Mouse (Mus musculus) kidney, postnatal 0 days (tissue): Measurements from ENCODE around the gene Gm10192. TPM values are rescaled to one million over a fixed set of nuclear protein-coding genes. Genes with fewer than 3 reads are reported as not detected.
A peak's percentile ranks its signal among the peaks of the same experiment; 100 is the strongest.
"Not testable (repeated sequence)": the region's sequence is repeated elsewhere in the genome, so short reads cannot be mapped to it uniquely, and the experiment has no call there.

Source experiments
- ATAC-seq: fragments of 200-750 bp; cut with Nextera tagmentation; replicated peaks from 2 replicates; pipeline ENCODE4 v1.8.0; 2017; ENCODE audit warnings: low read depth, moderate number of reproducible peaks, moderate TSS enrichment, moderate library complexity; ENCODE audit not compliant: low FRiP score
- DNase-seq: peaks from one replicate; pipeline ENCODE4 v3.0.0-alpha.2; 2016; ENCODE audit warnings: low spot score
- H3K27ac ChIP-seq: fragments of 300-500 bp; sonication (generic); 2 replicates; pipeline ENCODE4 v1.5.1; 2014; ENCODE audit warnings: mild to moderate bottlenecking
- H3K27me3 ChIP-seq: fragments of 300-500 bp; sonication (generic); 2 replicates; pipeline ENCODE4 v1.6.1; 2014; ENCODE audit warnings: low read length, mixed read lengths; ENCODE audit not compliant: insufficient read depth
- H3K36me3 ChIP-seq: fragments of 300-500 bp; sonication (generic); 2 replicates; pipeline ENCODE4 v1.6.1; 2014; ENCODE audit warnings: low read length, mixed read lengths; ENCODE audit not compliant: insufficient read depth
- H3K4me1 ChIP-seq: fragments of 300-500 bp; sonication (generic); replicated peaks from 2 replicates; pipeline ENCODE4 v1.6.1; 2014; ENCODE audit warnings: antibody characterized with exemption, low read length, mixed read lengths; ENCODE audit not compliant: insufficient read depth
- H3K4me2 ChIP-seq: fragments of 300-500 bp; sonication (generic); 2 replicates; pipeline ENCODE4 v1.6.1; 2014; ENCODE audit warnings: mild to moderate bottlenecking, low read length, moderate library complexity, mixed read lengths
- H3K4me3 ChIP-seq: fragments of 300-500 bp; sonication (generic); replicated peaks from 2 replicates; pipeline ENCODE4 v1.5.1; 2014; ENCODE audit warnings: low read depth, low read length
- H3K9ac ChIP-seq: fragments of 300-500 bp; sonication (generic); 2 replicates; pipeline ENCODE4 v1.6.1; 2014; ENCODE audit warnings: low read depth, low read length
- H3K9me3 ChIP-seq: fragments of 300-500 bp; sonication (generic); replicated peaks from 2 replicates; pipeline ENCODE4 v1.6.1; 2016; ENCODE audit warnings: low read length, inconsistent platforms, mixed read lengths
- CTCF ChIP-seq: IDR thresholded peaks from 2 replicates; pipeline ENCODE4 v1.5.1; 2016; ENCODE audit warnings: antibody characterized with exemption, low read depth, mild to moderate bottlenecking, moderate library complexity
- WGBS: fragments of 180-500 bp; shearing (Covaris S2); extraction: QIAGEN DNeasy Blood & Tissue Kit; methylation state at CpG from one replicate; pipeline ENCODE4 v1.1.7; 2014; 5-methylcytosine and 5-hydroxymethylcytosine counted together
- polyA plus RNA-seq: library from polyadenylated mRNA; unstranded; fragments of >200 nt; fragmentation: Nextera tagmentation; extraction: Ambion mirVana; gene quantifications from 2 replicates; pipeline ENCODE4 v1.2.1, GENCODE M21; 2015

The Gm10192 gene
- not detected in 2 replicates for polyA plus RNA-seq

DNA sequence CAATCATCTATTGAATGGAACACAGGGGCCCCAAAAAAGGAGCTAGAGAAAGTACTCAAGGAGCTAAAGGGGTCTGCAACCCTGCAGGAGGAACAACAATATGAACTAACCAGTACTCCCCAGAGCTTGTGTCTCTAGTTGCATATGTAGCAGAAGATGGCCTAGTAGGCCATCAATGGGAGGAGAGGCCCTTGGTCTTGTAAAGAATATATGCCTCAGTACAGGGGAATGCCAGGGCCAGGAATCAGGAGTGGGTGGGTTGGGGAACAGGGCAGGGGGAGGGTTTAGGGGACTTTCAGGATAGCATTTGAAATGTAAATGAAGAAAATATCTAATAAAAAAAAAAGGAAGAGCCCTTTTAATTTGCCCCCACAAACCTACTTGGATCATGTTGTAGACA lies at the start of gene Gm10192:
Gene Gm10192 (minus strand): TSS at position 101 of the 400 bp plus-strand sequence.
- H3K27ac ChIP-seq, H3K4me1 ChIP-seq, DNase-seq, H3K4me3 ChIP-seq, ATAC-seq, H3K27me3 ChIP-seq, H3K9ac ChIP-seq, H3K36me3 ChIP-seq, H3K4me2 ChIP-seq, H3K9me3 ChIP-seq: not testable (repeated sequence)

DNA sequence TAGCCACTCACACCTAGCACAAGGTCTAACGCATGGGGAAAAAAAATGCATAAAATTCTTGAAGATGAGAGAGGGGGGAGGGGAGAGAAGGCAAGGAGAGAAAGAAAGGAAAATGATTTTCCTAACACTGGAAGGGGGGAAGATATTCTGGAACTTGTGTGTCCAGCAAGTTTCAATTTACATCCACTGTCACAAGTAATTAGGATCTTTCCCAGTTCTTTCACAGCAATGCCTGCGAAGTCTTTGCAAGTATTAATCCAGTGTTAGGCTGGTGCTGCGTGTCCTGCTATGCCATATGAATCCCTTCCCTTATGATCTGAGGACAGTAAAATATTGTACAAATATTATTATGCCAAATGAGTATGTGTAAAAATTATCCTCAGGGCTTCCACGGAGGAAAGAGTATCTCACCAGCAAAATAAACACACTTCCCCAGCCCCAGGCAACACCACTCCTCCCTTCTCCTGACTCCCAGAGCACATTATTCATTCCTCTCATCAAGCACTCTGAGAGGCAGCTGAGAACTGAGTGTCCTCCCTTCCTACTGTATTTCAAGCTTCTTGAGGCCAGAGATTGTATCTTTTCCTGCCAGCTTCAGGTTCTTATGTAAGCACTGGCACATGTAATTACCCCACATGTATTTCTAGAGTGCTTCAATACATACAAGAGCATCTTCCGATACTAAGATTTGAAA lies 47.6 kb upstream of the Gm10192 start:
- H3K27ac ChIP-seq: no peak overlapping the region
- ATAC-seq: no peak
- WGBS: 33% methylated on average over 5 of the region's 5 CpGs

DNA sequence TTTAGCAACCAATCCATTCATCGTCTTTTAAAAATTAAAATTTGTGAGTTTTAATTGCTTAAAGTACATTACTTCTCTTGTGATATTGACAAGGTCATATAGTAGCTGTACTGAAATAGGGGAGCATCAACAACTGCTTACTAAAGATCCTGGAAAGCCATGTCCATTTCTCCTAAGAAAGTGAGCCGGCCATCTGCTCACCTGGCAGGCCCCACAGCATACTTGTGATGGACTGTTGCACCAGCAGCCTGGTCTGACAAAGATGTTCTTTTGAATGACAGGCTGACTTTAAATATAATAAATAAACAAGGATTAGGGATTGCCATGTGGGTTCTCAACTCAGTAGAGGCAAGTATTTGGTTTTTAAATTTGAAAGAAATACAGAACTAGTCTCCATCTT lies 36.7 kb upstream of the Gm10192 start:
- TF ChIP-seq CTCF: no peak
- WGBS: 92% methylated on average over 2 of the region's 2 CpGs
- Histone ChIP-seq H3K9ac (no peak overlapping the region), H3K4me3 (no peak overlapping the region), H3K36me3 (no peaks in the 10 kb centered on the region), H3K27me3 (no peaks in the 10 kb centered on the region), H3K4me1 (no peaks in the 10 kb centered on the region), H3K9me3 (no peaks in the 10 kb centered on the region), H3K27ac (no peak overlapping the region), H3K4me2 (no peak overlapping the region)
- ATAC-seq: no peak
- DNase-seq: no peak

More for the DNA sequence above, 47.6 kb upstream of the Gm10192 start:
- H3K4me2 ChIP-seq: no peak overlapping the region
- no peak for TF ChIP-seq CTCF
- no peaks in the 10 kb centered on the region for H3K36me3 ChIP-seq
- no peak overlapping the region for H3K9ac ChIP-seq
- no peak overlapping the region for H3K4me3 ChIP-seq
- H3K9me3 ChIP-seq: no peaks in the 10 kb centered on the region
- no peaks in the 10 kb centered on the region for H3K27me3 ChIP-seq
- DNase-seq: peak; percentile 73
- no peaks in the 10 kb centered on the region for H3K4me1 ChIP-seq

DNA sequence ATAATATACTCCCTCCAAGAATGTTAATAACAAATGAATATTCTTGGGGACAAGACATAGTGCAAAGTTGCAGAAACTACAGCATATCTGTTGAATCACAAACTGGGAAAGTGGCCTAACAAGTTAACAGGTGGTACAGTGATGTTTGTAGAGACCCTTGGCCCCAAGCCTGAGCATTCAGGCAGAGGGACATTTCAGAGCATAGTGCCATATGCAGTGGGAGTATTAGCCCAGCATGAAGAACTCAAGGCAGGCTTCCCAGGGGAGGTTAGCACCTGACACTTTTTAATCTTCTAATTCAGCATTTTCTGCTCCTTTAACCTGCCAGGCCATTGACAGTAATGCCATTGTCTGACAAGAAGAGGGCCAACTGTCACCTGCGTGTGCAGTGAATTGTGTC lies 34.9 kb upstream of the Gm10192 start:
- no peak overlapping the region for H3K4me2 ChIP-seq
- H3K27ac ChIP-seq: no peak overlapping the region
- no peak for ATAC-seq
- H3K9me3 ChIP-seq: no peaks in the 10 kb centered on the region
- no peak for TF ChIP-seq CTCF
- no peak for DNase-seq
- H3K27me3 ChIP-seq: no peaks in the 10 kb centered on the region
- no peak overlapping the region for H3K4me3 ChIP-seq
- 76% methylated on average over 1 of the region's 1 CpGs for WGBS
- no peaks in the 10 kb centered on the region for H3K36me3 ChIP-seq
- H3K4me1 ChIP-seq: no peaks in the 10 kb centered on the region
- H3K9ac ChIP-seq: no peak overlapping the region

DNA sequence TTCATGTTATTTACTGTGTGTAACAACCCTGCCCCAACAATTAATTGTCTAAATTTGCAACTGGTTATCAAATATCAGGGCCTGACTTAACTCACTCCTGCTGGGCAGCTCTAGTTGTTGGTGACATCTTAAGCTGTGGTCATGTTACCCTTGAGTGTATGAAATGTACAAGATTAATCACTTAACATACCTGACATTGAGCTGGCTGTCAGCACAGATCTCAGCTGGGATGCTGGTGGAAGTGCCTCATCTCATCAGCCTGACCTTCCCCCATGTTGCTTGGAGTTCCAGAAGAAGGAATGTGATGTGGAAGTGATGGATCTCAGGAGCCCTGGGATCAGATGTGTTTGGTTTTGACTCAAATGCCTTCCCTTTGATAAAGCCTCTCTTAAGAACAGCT lies 29.5 kb upstream of the Gm10192 start:
- ATAC-seq (no peak), DNase-seq (no peak)
- H3K4me1 ChIP-seq: no peaks in the 10 kb centered on the region
- no peak overlapping the region for H3K4me2 ChIP-seq
- no peak overlapping the region for H3K4me3 ChIP-seq
- no peaks in the 10 kb centered on the region for H3K9me3 ChIP-seq
- H3K27me3 ChIP-seq: no peaks in the 10 kb centered on the region
- H3K9ac ChIP-seq: no peak overlapping the region
- no peaks in the 10 kb centered on the region for H3K36me3 ChIP-seq
- H3K27ac ChIP-seq: no peak overlapping the region
- TF ChIP-seq CTCF: no peak

DNA sequence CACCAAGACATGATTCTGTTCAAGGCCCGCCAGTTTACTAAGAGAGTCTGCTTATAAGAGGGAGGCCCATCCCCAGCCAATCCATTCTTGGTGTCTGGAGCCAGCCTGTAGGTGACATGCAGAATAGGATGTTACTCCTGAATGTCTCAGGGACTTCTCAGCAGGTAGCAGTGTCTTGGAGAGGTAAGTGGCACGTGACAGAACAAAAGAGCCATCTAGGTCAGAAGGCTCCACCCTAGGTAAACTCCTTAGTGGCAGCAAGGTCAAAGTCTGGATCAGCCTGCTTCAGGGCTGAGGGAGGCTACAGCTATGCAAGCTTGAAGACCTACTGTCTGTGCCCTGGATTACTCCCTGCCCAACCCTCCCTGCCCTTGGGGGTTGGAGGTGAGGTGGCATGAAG lies 20.0 kb upstream of the Gm10192 start:
- H3K4me2 ChIP-seq, H3K9me3 ChIP-seq, ATAC-seq, H3K36me3 ChIP-seq, DNase-seq, H3K4me3 ChIP-seq, H3K27me3 ChIP-seq, H3K4me1 ChIP-seq, H3K27ac ChIP-seq, H3K9ac ChIP-seq: not testable (repeated sequence)
- WGBS: 65% methylated on average over 2 of the region's 2 CpGs

DNA sequence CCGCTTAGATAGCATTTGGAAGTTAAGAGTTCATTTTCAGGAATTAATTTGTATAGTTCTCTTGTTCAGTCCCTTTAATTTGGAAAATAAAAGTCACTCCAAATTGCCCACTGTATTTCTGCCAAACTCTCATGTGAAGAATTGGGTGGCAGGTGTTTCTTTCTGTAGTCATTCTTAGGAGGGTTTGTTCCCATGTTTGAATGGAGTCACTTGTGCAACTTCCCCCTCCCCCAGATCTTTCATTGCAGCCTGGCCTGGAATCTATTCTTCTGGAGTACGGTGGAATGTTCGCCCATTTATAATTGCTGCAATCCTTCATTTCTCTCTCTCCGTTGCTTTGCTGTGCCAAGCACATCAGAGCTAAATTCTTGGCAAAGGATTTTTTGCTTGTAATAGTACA lies 10.2 kb upstream of the Gm10192 start:
- TF ChIP-seq CTCF: no peak
- Histone ChIP-seq H3K4me1 (no peaks in the 10 kb centered on the region), H3K4me3 (no peak overlapping the region), H3K4me2 (no peak overlapping the region), H3K9ac (no peak overlapping the region), H3K27ac (no peak overlapping the region), H3K9me3 (no peaks in the 10 kb centered on the region), H3K36me3 (no peaks in the 10 kb centered on the region), H3K27me3 (no peaks in the 10 kb centered on the region)
- WGBS: 59% methylated on average over 4 of the region's 4 CpGs
- DNase-seq (peak; percentile 6), ATAC-seq (no peak)
